Mouse (Mus musculus): Measurements from ENCODE around the gene Olfr896-ps1. TPM values are rescaled to one million over a fixed set of nuclear protein-coding genes. Genes with fewer than 3 reads are reported as not detected.

The Olfr896-ps1 gene
- not detected in 2 replicates for polyA plus RNA-seq (2016; fragmentation: Nextera tagmentation; extraction: Ambion mirVana)

DNA sequence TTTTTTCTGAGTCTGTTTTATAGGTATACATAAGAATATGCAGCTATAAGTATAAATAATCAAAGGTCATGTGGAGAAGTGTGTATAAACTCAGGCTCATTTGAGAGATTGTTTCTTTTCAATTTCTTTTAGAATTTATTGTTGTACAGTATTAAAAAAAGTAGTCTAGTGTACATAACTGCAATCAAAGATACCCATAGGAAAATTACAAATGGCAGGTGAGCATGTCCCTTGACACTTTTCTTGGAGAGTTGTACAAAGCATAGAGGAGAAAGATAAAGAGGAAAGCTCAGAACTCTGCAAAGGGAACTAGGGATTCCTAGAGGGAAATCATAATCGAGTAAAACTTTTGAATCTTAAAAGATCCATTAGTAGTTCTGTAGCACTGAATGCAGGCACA lies at the start of gene Olfr896-ps1:
Olfr896-ps1 (plus strand) TSS at position 301 of the 400 bp plus-strand sequence.
- Histone ChIP-seq H3K27me3 (no peaks in the 10 kb centered on the region), H3K36me3 (replicated peaks) (no peaks in the 10 kb centered on the region), H3K4me1 (no peaks in the 10 kb centered on the region), H3K9ac (no peak within 1 kb of the TSS), H3K9me3 (no peaks in the 10 kb centered on the region), H3K4me3 (replicated peaks) (no peak within 1 kb of the TSS), H3K4me2 (no peak within 1 kb of the TSS), H3K27ac (no peak within 1 kb of the TSS)
- ATAC-seq (ENCODE audit: low FRiP score), result no peak
- WGBS, result 88% methylated on average over 1 of the region's 1 CpGs

DNA sequence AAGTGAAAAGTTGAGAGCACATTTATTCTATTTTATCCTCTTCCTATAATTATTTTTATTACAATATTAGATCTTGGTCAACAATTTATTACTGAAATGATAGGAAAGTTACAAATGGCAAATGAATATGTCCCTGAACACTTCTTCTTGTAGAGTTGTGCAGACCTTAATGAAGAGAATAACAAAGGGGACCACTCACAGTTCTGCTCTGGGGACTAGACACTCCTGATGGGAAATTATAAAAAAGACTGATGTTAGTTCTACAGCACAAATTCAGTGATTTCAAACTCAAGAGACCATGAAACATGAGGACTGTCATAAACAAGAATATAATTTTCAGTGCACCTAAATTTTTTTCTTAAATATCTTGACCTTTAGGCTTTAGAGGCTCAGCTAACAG lies 38.4 kb upstream of the Olfr896-ps1 start, which contains the start of gene Olfr143:
Olfr143 (plus strand) TSS at position 301 of the 400 bp plus-strand sequence.
- Histone ChIP-seq H3K27ac (no peak within 1 kb of the TSS), H3K36me3 (replicated peaks) (no peaks in the 10 kb centered on the region), H3K9ac (no peak within 1 kb of the TSS), H3K9me3 (no peaks in the 10 kb centered on the region), H3K4me3 (replicated peaks) (no peak within 1 kb of the TSS), H3K4me2 (no peak within 1 kb of the TSS), H3K27me3 (no peaks in the 10 kb centered on the region), H3K4me1 (no peaks in the 10 kb centered on the region)
- ATAC-seq (ENCODE audit: low FRiP score), result no peak

DNA sequence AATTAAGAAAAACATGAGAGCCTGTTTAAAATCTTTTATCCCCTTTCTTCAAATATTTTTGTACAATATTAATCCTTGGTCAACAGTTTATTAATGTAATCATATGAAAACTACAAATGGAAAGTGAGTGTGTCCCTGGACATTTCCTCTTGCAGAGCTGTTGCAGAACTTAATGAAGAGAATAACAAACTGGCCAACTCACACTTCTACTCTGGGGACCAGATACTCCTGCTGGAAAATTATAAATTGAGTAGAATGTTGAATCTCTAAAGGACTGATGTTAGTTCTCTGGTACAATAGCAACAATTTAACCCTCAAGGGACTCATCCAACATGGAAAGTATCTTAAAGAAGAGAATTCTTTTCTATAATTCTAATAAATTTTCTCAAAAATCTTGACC lies 23.4 kb upstream of the Olfr896-ps1 start, which contains the start of gene Olfr895:
Olfr895 (plus strand) TSS at position 301 of the 400 bp plus-strand sequence.
- H3K27me3 ChIP-seq, result no peaks in the 10 kb centered on the region
- no peaks in the 10 kb centered on the region for H3K4me1 ChIP-seq
- no peak for ATAC-seq (ENCODE audit: low FRiP score)
- H3K36me3 ChIP-seq (replicated peaks), result no peaks in the 10 kb centered on the region
- H3K9me3 ChIP-seq, result no peaks in the 10 kb centered on the region
- H3K4me2 ChIP-seq, result no peak within 1 kb of the TSS
- H3K4me3 ChIP-seq (replicated peaks), result no peak within 1 kb of the TSS
- no peak within 1 kb of the TSS for H3K9ac ChIP-seq
- H3K27ac ChIP-seq, result no peak within 1 kb of the TSS

DNA sequence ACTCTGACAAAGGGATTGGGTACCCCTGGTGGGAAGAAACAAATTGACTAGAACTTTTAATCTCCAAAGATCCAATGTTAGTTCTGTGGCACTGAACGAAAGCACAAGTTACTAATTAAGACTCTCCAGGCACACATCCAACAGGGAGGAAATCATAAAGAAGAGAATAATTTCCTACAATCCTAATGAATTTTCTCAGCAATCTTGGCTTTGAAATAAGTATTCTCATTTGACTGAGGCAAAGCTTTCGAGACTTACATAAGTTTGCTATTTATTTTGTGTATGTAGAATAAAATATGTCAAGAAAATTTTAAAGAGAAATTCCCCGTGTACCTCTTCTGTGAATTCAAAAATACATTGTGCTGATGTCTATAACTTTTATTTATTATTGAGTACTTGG lies 37.9 kb downstream of the Olfr896-ps1 start, which contains the start of gene Olfr25:
Olfr25 (plus strand) TSS at position 301 of the 400 bp plus-strand sequence.
- Histone ChIP-seq H3K4me1 (no peaks in the 10 kb centered on the region), H3K9me3 (no peaks in the 10 kb centered on the region)
- ATAC-seq (ENCODE audit: low FRiP score), result no peak

More for the DNA sequence above, 37.9 kb downstream of the Olfr896-ps1 start, which contains the start of gene Olfr25:
- H3K9ac ChIP-seq, result no peak within 1 kb of the TSS
- H3K36me3 ChIP-seq (replicated peaks), result no peaks in the 10 kb centered on the region
- H3K27me3 ChIP-seq, result no peaks in the 10 kb centered on the region
- H3K27ac ChIP-seq, result no peak within 1 kb of the TSS
- no peak within 1 kb of the TSS for H3K4me3 ChIP-seq (replicated peaks)
- WGBS, result 81% methylated on average over 3 of the region's 3 CpGs
- no peak within 1 kb of the TSS for H3K4me2 ChIP-seq

Other genes with a start within 250 kb of the Olfr896-ps1 start
- not detected in 2 replicates for gene Olfr884, start 244.6 kb upstream of the Olfr896-ps1 start, polyA plus RNA-seq (2016; fragmentation: Nextera tagmentation; extraction: Ambion mirVana)
- gene Olfr885, start 229.8 kb upstream of the Olfr896-ps1 start, polyA plus RNA-seq (2016; fragmentation: Nextera tagmentation; extraction: Ambion mirVana), result not detected in 2 replicates
- gene Olfr887, start 207.0 kb upstream of the Olfr896-ps1 start, polyA plus RNA-seq (2016; fragmentation: Nextera tagmentation; extraction: Ambion mirVana), result not detected in 2 replicates
- not detected in 2 replicates for gene Olfr888, start 183.0 kb upstream of the Olfr896-ps1 start, polyA plus RNA-seq (2016; fragmentation: Nextera tagmentation; extraction: Ambion mirVana)
- gene Olfr889, start 175.9 kb upstream of the Olfr896-ps1 start, polyA plus RNA-seq (2016; fragmentation: Nextera tagmentation; extraction: Ambion mirVana), result 0.08 and 0.09 TPM in 2 replicates
- not detected in 2 replicates for gene Olfr890, start 148.6 kb upstream of the Olfr896-ps1 start, polyA plus RNA-seq (2016; fragmentation: Nextera tagmentation; extraction: Ambion mirVana)
- gene Olfr891, start 110.3 kb upstream of the Olfr896-ps1 start, polyA plus RNA-seq (2016; fragmentation: Nextera tagmentation; extraction: Ambion mirVana), result not detected in 2 replicates
- not detected in 2 replicates for gene Olfr893, start 82.7 kb upstream of the Olfr896-ps1 start, polyA plus RNA-seq (2016; fragmentation: Nextera tagmentation; extraction: Ambion mirVana)
- not detected in 2 replicates for gene Olfr894, start 73.1 kb upstream of the Olfr896-ps1 start, polyA plus RNA-seq (2016; fragmentation: Nextera tagmentation; extraction: Ambion mirVana)
- gene Olfr143, start 38.3 kb upstream of the Olfr896-ps1 start, polyA plus RNA-seq (2016; fragmentation: Nextera tagmentation; extraction: Ambion mirVana), result not detected in 2 replicates
- not detected in 2 replicates for gene Olfr895, start 23.3 kb upstream of the Olfr896-ps1 start, polyA plus RNA-seq (2016; fragmentation: Nextera tagmentation; extraction: Ambion mirVana)
- gene Olfr25, start 38.0 kb downstream of the Olfr896-ps1 start, polyA plus RNA-seq (2016; fragmentation: Nextera tagmentation; extraction: Ambion mirVana), result not detected in 2 replicates
- not detected in 2 replicates for gene Olfr898, start 57.3 kb downstream of the Olfr896-ps1 start, polyA plus RNA-seq (2016; fragmentation: Nextera tagmentation; extraction: Ambion mirVana)
- gene Olfr250, start 75.8 kb downstream of the Olfr896-ps1 start, polyA plus RNA-seq (2016; fragmentation: Nextera tagmentation; extraction: Ambion mirVana), result not detected in 2 replicates
- not detected in 2 replicates for gene Olfr251, start 86.0 kb downstream of the Olfr896-ps1 start, polyA plus RNA-seq (2016; fragmentation: Nextera tagmentation; extraction: Ambion mirVana)
- not detected in 2 replicates for gene Olfr147, start 110.6 kb downstream of the Olfr896-ps1 start, polyA plus RNA-seq (2016; fragmentation: Nextera tagmentation; extraction: Ambion mirVana)
- not detected in 2 replicates for gene Olfr901, start 138.3 kb downstream of the Olfr896-ps1 start, polyA plus RNA-seq (2016; fragmentation: Nextera tagmentation; extraction: Ambion mirVana)
- gene Olfr902, start 156.5 kb downstream of the Olfr896-ps1 start, polyA plus RNA-seq (2016; fragmentation: Nextera tagmentation; extraction: Ambion mirVana), result not detected in 2 replicates
- not detected in 2 replicates for gene Olfr904, start 172.0 kb downstream of the Olfr896-ps1 start, polyA plus RNA-seq (2016; fragmentation: Nextera tagmentation; extraction: Ambion mirVana)
- not detected in 2 replicates for gene Olfr905, start 180.0 kb downstream of the Olfr896-ps1 start, polyA plus RNA-seq (2016; fragmentation: Nextera tagmentation; extraction: Ambion mirVana)
- not detected in 2 replicates for gene Olfr906, start 196.0 kb downstream of the Olfr896-ps1 start, polyA plus RNA-seq (2016; fragmentation: Nextera tagmentation; extraction: Ambion mirVana)
- gene Olfr907, start 204.7 kb downstream of the Olfr896-ps1 start, polyA plus RNA-seq (2016; fragmentation: Nextera tagmentation; extraction: Ambion mirVana), result not detected in 2 replicates
- gene Olfr911-ps1, start 230.5 kb downstream of the Olfr896-ps1 start, polyA plus RNA-seq (2016; fragmentation: Nextera tagmentation; extraction: Ambion mirVana), result not detected in 2 replicates
- not detected in 2 replicates for gene Olfr910, start 246.7 kb downstream of the Olfr896-ps1 start, polyA plus RNA-seq (2016; fragmentation: Nextera tagmentation; extraction: Ambion mirVana)